Mouse (Mus musculus) brain, embryonic 14.5 days (tissue): ENCODE data around the gene Zfp213.

Experiments
- CTCF ChIP-seq: fragments of 200-500 bp; IDR thresholded peaks from 2 replicates; pipeline ENCODE4 v1.5.1; 2012; ENCODE audit warnings: inconsistent platforms, mild to moderate bottlenecking, moderate library complexity, borderline replicate concordance; ENCODE audit not compliant: insufficient read depth, insufficient read length; ENCODE audit errors: extremely low read depth
- POLR2A ChIP-seq: fragments of 200-500 bp; IDR thresholded peaks from 2 replicates; pipeline ENCODE4 v1.6.1; 2012; ENCODE audit warnings: mild to moderate bottlenecking, inconsistent platforms, borderline replicate concordance; ENCODE audit not compliant: poor library complexity, insufficient read depth, insufficient read length, severe bottlenecking; ENCODE audit errors: extremely low read depth

DNA sequence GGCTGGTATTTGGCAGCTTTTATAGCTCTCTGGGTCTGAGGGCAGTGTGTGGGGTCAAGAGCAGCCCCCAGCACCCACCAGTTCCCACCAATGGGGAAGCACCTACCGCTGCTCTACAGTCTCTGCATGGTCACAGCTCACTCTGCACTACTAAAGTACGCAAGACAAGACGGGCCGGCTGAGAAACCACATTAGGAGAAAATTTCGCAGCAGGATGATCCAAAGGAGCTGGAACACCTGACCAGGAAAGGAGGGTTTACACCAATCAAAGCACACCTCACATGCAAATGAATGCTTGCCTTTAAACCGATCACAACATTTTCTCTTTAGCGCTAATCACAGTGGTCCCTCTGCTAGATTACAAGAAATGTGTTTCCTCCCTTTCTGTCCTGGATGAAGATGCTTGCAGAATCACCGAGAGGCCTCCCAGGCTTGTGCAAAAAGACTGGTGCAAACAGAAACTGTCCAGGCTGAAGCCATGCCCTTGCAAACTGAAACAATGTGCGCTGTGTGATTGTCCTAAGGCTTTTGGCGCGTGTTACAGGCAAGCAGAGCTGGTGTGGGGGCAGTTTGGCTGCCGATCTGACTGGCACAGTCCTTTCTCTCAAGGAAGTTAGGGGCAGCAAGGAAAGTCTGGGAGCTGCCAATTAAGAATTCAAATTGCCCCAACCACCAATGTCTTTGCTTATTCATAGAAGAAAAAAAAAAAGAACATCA lies 21.9 kb downstream of the Zfp213 start:
- TF ChIP-seq CTCF (no peak), POLR2A (no peak)
